Mouse (Mus musculus) lung, postnatal 0 days (tissue): ENCODE measurements around the gene Urgcp.

Experiments
- CTCF ChIP-seq: IDR thresholded peaks from 2 replicates; pipeline ENCODE4 v1.5.1; 2016; ENCODE audit warnings: antibody characterized with exemption, mild to moderate bottlenecking
- EP300 ChIP-seq: IDR thresholded peaks from 2 replicates; pipeline ENCODE4 v1.6.1; 2016; ENCODE audit warnings: antibody characterized with exemption, mild to moderate bottlenecking, control low read depth

- TF ChIP-seq CTCF = peak; percentile 46
- no peak for TF ChIP-seq EP300
These were observed at the start of gene Urgcp for GRCm38 (mm10) chr11:5761820-5762632.
